Mouse (Mus musculus) ES-Bruce4 (cell line): ENCODE measurements around the gene Lin28a. TPM values are rescaled to one million over a fixed set of nuclear protein-coding genes. Genes with fewer than 3 reads are reported as not detected.

Source experiments
- H3K27ac ChIP-seq: 2 replicates; pipeline ENCODE4 v1.5.1; 2012; ENCODE audit warnings: low read length, inconsistent platforms; ENCODE audit not compliant: insufficient read depth
- H3K27me3 ChIP-seq: 2 replicates; pipeline ENCODE4 v1.6.1; 2012; ENCODE audit warnings: mild to moderate bottlenecking, low read length, inconsistent platforms; ENCODE audit not compliant: control insufficient read depth, poor library complexity, insufficient read depth, severe bottlenecking
- H3K36me3 ChIP-seq: 2 replicates; pipeline ENCODE4 v1.6.1; 2012; ENCODE audit warnings: inconsistent platforms, mild to moderate bottlenecking, low read length, moderate library complexity; ENCODE audit not compliant: control insufficient read depth, poor library complexity, insufficient read depth, severe bottlenecking
- H3K4me1 ChIP-seq: one replicate; pipeline ENCODE4 v1.8.1; 2011; ENCODE audit warnings: low read length; ENCODE audit not compliant: control insufficient read depth, insufficient read depth
- H3K4me3 ChIP-seq: 2 replicates; pipeline ENCODE4 v1.5.1; 2011; ENCODE audit warnings: low read depth, mild to moderate bottlenecking, low read length
- H3K9ac ChIP-seq: 2 replicates; pipeline ENCODE4 v1.6.1; 2012; ENCODE audit warnings: low read depth, mild to moderate bottlenecking, inconsistent platforms; ENCODE audit not compliant: poor library complexity, severe bottlenecking
- H3K9me3 ChIP-seq: replicated peaks from 2 replicates; pipeline ENCODE4 v1.6.1; 2012; ENCODE audit warnings: mild to moderate bottlenecking, low read length, inconsistent platforms; ENCODE audit not compliant: control insufficient read depth, poor library complexity, insufficient read depth, severe bottlenecking
- CTCF ChIP-seq: IDR thresholded peaks from one replicate; pipeline ENCODE4 v1.8.1; 2011; ENCODE audit warnings: low read depth, low read length
- EP300 ChIP-seq: IDR thresholded peaks from 2 replicates; pipeline ENCODE4 v1.6.1; 2011; ENCODE audit warnings: low read depth, low read length; ENCODE audit not compliant: insufficient read depth
- POLR2A ChIP-seq: IDR thresholded peaks from one replicate; pipeline ENCODE4 v1.8.1; 2011; ENCODE audit warnings: low read length; ENCODE audit not compliant: insufficient read depth
- polyA plus RNA-seq: library from polyadenylated mRNA; stranded (reverse); fragments of >200 nt; gene quantifications from 2 replicates; pipeline ENCODE4 v1.2.4, GENCODE M21; 2011; ENCODE audit warnings: low read depth; ENCODE audit not compliant: missing spikeins, insufficient read depth, insufficient read length

Lin28a gene
- polyA plus RNA-seq, 1 experiment: 217 TPM

- TF ChIP-seq EP300: no peak
- no peak for TF ChIP-seq CTCF
- no peak for TF ChIP-seq POLR2A
- Histone ChIP-seq H3K36me3 (peaks cover 41% of the 10 kb centered on the region), H3K9ac (no peak overlapping the region), H3K4me3 (no peak overlapping the region), H3K4me1 (peaks cover 2% of the 10 kb centered on the region), H3K9me3 (no peaks in the 10 kb centered on the region), H3K27ac (no peak overlapping the region), H3K27me3 (no peaks in the 10 kb centered on the region)
These were observed 12.9 kb downstream of the Lin28a start for GRCm38 (mm10) chr4:134005581-134006358.

- no peak overlapping the region for H3K4me3 ChIP-seq
- H3K36me3 ChIP-seq: peaks cover 39% of the 10 kb centered on the region
- no peak overlapping the region for H3K9ac ChIP-seq
- H3K27ac ChIP-seq: no peak overlapping the region
- H3K9me3 ChIP-seq: no peaks in the 10 kb centered on the region
- TF ChIP-seq EP300 (no peak), CTCF (no peak), POLR2A (no peak)
- no peaks in the 10 kb centered on the region for H3K27me3 ChIP-seq
- H3K4me1 ChIP-seq: no peaks in the 10 kb centered on the region
These were observed 15.7 kb downstream of the Lin28a start for GRCm38 (mm10) chr4:134002903-134003302.

- Histone ChIP-seq H3K9ac (no peak overlapping the region), H3K9me3 (no peaks in the 10 kb centered on the region), H3K4me1 (no peaks in the 10 kb centered on the region), H3K4me3 (no peak overlapping the region), H3K36me3 (peaks cover 34% of the 10 kb centered on the region), H3K27me3 (no peaks in the 10 kb centered on the region), H3K27ac (no peak overlapping the region)
- TF ChIP-seq CTCF (no peak), POLR2A (no peak), EP300 (no peak)
These were observed 16.4 kb downstream of the Lin28a start for GRCm38 (mm10) chr4:134002246-134002645.

GRCm38 (mm10) chr4:134001710-134002109, 16.9 kb downstream of the Lin28a start:
- H3K4me1 ChIP-seq: no peaks in the 10 kb centered on the region
- TF ChIP-seq CTCF (no peak), POLR2A (no peak), EP300 (no peak)

GRCm38 (mm10) chr4:134000466-134001438, 17.9 kb downstream of the Lin28a start, which contains the start of gene Dhdds:
Gene Dhdds (minus strand): TSS chr4:134000918.
- Histone ChIP-seq H3K4me1 (no peaks in the 10 kb centered on the region), H3K27me3 (no peaks in the 10 kb centered on the region), H3K27ac (0 out of 2 replicates have a peak within 1 kb of the TSS, but pooled peaks have one; percentile 3), H3K36me3 (peaks cover 24% of the 10 kb centered on the region), H3K9me3 (no peaks in the 10 kb centered on the region), H3K4me3 (peak within 1 kb of the TSS; percentile 98), H3K9ac (peak within 1 kb of the TSS; percentile 67)
- TF ChIP-seq POLR2A (peak; percentile 76), EP300 (no peak), CTCF (no peak)

More at GRCm38 (mm10) chr4:134001710-134002109, 16.9 kb downstream of the Lin28a start:
- no peaks in the 10 kb centered on the region for H3K9me3 ChIP-seq
- no peak overlapping the region for H3K4me3 ChIP-seq
- no peaks in the 10 kb centered on the region for H3K27me3 ChIP-seq
- no peak overlapping the region for H3K9ac ChIP-seq
- peaks cover 30% of the 10 kb centered on the region for H3K36me3 ChIP-seq
- no peak overlapping the region for H3K27ac ChIP-seq
